Mouse (Mus musculus): ENCODE measurements at regions not wholly inside any gene's neighbourhood (a gene's known extent, or its start where the extent isn't known, plus 50 kb on each side); places are given as distances from the start of the nearest gene placed in this dataset.

- no peak for DNase-seq (ENCODE audit: low spot score in 2 of 2)
These were observed 193.4 kb downstream of the Gm13691 start for GRCm38 (mm10) chr2:84183624-84184287.

GRCm38 (mm10) chr2:84184288-84185015 is 194.1 kb downstream of the Gm13691 start:
- DNase-seq (ENCODE audit: low spot score in 2 of 2): no peak

DNA sequence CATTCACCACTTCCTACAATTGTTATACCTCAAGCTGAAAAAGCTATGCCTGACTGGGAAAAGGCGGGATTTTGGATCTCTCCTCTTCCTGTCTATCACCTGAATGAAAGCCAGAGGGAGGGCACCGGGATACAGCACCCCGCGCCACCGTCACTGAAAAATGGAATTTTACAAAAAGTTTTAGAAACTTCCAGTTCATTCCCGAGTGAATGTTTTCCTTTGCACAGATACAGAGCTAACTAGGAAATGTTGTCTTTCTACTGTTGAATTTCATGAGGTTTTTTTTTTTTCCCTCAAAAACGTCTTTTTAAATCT is 194.6 kb downstream of the Gm13691 start:
- DNase-seq (ENCODE audit: low spot score in 2 of 2): no peak

GRCm38 (mm10) chr2:84186126-84186701 is 195.9 kb downstream of the Gm13691 start:
- DNase-seq (ENCODE audit: low spot score in 2 of 2): no peak

DNA sequence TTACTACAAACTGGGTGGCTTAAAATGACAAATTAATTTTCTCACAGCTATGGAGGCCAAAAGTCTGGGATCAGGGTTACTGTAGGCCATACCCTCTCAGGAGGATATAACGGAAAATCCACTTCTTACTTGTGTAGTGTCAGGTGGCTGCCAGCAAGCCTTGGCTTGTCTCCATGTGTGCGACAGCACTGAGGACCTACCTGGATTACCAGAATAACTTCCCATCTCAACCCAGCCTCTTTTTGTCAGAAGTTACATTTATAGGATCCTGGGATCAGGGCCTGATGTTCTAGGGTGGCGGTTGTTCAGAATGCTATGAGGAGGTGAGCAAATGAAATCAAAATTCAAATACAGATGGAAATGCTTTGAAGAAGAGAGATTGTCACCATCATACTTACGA is 197.1 kb downstream of the Gm13691 start:
- DNase-seq (ENCODE audit: low spot score in 2 of 2): no peak

DNA sequence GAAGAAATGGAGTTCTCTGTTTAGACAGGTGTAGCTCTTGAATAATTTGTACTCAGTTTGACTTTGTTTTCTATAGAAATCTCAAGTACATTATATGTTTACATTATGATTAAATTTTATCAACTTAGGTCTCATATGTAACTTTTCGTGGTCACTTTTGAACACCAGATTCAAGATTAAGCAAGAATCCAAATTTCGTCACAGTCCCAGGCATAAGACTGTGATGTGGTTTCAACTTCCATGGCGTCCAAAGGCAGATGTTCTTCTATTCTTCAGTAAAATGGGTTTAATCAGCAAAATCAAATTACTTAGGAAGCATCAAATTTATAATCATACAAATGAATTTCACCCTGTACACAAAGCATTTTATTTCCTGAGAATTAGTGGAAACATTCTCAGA is 198.9 kb downstream of the Gm13691 start:
- no peak for DNase-seq (ENCODE audit: low spot score in 2 of 2)

DNA sequence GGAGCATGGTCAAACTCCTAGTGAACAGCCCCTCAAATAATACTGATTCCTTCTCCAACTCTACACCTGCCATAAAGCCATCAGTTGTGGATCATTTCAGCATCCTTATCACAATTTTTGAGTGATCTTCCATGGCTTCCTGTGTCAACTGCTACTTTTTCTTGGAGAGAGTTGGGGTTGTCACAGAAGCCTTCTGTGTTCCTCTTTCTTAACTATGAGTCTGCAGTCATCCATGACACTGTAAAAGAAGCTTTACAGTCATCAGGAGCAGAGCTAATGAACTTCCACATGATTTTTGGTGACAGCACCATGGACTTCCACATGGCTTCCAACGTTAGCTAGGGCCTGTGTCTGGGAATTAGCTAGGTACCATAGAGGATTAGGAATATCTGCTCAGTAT is 208.1 kb downstream of the Calcrl start:
- DNase-seq (ENCODE audit: low spot score in 2 of 2): no peak

DNA sequence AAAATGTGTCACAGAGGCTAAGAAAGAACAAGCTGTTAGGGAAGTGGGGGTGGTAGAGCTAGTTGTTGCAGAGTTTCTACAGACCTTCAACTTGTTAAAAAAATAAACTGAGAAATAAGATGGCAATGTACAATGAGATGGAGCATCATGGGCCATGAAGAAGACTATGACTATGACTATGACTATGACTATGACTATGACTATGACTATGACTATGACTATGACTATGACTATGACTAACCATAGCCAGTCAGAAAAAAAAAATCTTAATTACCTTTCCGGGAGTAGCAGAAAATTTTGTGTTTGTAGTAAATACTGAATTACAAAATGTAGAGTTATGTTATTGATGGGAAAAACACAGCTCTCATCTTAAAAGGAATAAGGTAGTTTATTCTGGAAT is 203.2 kb downstream of the Calcrl start:
- DNase-seq (ENCODE audit: low spot score in 2 of 2): no peak

GRCm38 (mm10) chr2:84229777-84230176 is 195.4 kb downstream of the Calcrl start:
- DNase-seq (ENCODE audit: low spot score in 2 of 2): no peak

DNA sequence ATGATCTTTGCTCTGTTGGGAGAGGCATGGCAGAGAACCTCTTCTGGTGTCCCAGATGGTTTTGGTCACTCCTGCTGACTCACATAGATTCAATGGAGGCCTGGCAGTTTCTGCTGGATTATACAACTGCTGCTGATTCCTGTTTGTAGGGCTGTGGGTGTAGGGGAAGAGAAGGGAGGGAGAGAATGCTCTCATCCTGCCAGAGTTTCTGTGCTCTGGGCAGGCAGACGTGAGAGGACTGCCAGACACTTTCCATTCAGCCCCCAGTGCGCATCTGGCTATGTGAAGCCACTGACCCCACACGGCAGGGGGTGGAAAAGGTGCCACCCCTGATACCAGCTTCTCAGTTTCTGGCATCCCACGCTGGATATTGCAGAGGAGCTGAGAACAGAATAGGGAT is 189.6 kb downstream of the Calcrl start:
- no peak for DNase-seq (ENCODE audit: low spot score in 2 of 2)

DNA sequence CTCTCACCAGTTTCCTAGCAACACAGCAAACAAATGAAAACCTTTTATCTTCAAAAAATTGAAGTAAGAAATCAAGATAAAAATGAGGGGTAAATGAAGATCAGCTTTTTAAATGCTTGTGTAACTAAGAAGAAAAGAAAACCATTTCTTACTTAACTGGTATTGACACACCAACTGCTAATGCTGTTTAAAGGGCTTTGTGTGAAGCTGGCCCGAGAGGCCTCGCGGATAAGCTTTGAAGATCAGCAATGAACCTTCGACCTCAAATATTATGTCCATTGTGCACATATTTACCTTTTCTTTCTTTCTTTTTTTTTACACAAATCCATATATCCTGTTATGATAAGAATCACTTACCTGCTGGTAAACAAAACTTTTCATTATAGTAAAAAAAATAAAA is 184.0 kb downstream of the Calcrl start:
- no peak for DNase-seq (ENCODE audit: low spot score in 2 of 2)

DNA sequence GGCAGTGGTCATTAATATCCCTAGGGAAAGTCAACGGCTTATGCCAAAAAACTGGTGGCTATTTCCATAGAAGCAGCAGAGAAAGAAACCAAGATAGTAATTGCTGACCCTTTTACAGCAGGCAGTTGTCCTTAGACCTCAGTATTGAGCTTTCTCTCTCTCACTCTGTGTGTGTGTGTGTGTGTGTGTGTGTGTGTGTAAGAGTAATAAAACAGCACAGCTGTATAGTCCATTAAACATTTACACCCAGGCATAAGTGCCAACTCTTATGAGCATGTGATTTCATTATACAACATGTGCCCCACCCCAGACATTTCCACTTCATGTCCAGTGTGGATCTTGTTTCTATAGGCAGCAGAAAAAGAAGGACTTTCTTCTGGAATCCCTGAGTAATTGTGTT is 183.2 kb downstream of the Calcrl start:
- DNase-seq (ENCODE audit: low spot score in 2 of 2): no peak

GRCm38 (mm10) chr2:84245900-84246299 is 179.3 kb downstream of the Calcrl start:
- DNase-seq (ENCODE audit: low spot score in 2 of 2): no peak

- no peak for DNase-seq (ENCODE audit: low spot score in 2 of 2)
These were observed 178.6 kb downstream of the Calcrl start for GRCm38 (mm10) chr2:84246562-84246961.

- no peak for DNase-seq (ENCODE audit: low spot score in 2 of 2)
These were observed 177.0 kb downstream of the Calcrl start for GRCm38 (mm10) chr2:84248169-84248568.

GRCm38 (mm10) chr2:84249871-84250270 is 175.3 kb downstream of the Calcrl start:
- DNase-seq (ENCODE audit: low spot score in 2 of 2): no peak

GRCm38 (mm10) chr2:84252076-84252475 is 173.1 kb downstream of the Calcrl start:
- no peak for DNase-seq (ENCODE audit: low spot score in 2 of 2)

- DNase-seq (ENCODE audit: low spot score in 2 of 2): no peak
These were observed 166.7 kb downstream of the Calcrl start for GRCm38 (mm10) chr2:84258339-84259006.

GRCm38 (mm10) chr2:84259222-84259621 is 166.0 kb downstream of the Calcrl start:
- no peak for DNase-seq (ENCODE audit: low spot score in 2 of 2)

GRCm38 (mm10) chr2:84260701-84261100 is 164.5 kb downstream of the Calcrl start:
- DNase-seq (ENCODE audit: low spot score in 2 of 2): no peak

- DNase-seq (ENCODE audit: low spot score in 2 of 2): no peak
These were observed 163.7 kb downstream of the Calcrl start for GRCm38 (mm10) chr2:84261481-84261880.

DNA sequence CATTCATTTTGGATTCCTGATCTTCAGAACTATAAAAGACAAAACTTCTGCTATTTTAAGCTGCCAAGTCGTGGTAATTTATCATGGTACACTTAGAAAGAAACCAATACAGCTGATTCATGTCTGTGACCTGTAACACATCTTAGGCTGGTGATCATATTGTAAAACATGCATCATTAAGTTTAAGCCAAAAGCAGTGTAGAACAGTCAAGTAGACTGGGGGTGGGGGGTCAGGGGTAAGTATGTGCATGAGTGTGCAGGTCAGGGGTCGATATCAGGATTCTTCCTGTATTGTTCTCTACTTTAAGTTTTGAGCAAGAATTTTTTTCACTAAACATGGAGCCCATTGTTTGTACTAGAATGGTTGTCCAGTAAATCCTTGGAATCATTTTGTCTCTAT is 160.7 kb downstream of the Calcrl start:
- DNase-seq (ENCODE audit: low spot score in 2 of 2): no peak

DNA sequence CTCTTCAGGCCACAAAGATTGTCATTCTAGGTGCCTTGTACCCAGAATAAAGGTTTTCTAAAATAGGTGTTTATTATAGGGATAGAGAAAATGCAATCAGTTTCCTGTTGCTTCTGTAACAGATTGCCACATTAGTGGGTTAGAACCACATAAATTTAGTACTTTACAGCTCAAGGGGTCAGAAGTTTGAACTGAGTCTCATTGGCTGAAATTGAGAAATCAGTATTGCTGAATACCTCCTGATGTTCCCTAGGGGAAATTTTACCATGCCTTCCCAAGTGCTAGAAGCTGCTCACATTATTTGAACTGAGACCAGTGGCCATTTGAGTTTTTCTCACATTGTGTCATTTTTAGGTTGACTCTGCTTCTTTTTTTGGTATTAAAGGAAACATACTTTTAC is 160.2 kb downstream of the Calcrl start:
- no peak for DNase-seq (ENCODE audit: low spot score in 2 of 2)

Data from thymus, postnatal 10 days (tissue).